Mouse (Mus musculus): ENCODE data around the gene Sepsecs. TPM values are rescaled to one million over a fixed set of nuclear protein-coding genes. Genes with fewer than 3 reads are reported as not detected.

The Sepsecs gene
- polyA plus RNA-seq (2015; fragmentation: Nextera tagmentation; extraction: Ambion mirVana): 4.5 and 5.1 TPM in 2 replicates

DNA sequence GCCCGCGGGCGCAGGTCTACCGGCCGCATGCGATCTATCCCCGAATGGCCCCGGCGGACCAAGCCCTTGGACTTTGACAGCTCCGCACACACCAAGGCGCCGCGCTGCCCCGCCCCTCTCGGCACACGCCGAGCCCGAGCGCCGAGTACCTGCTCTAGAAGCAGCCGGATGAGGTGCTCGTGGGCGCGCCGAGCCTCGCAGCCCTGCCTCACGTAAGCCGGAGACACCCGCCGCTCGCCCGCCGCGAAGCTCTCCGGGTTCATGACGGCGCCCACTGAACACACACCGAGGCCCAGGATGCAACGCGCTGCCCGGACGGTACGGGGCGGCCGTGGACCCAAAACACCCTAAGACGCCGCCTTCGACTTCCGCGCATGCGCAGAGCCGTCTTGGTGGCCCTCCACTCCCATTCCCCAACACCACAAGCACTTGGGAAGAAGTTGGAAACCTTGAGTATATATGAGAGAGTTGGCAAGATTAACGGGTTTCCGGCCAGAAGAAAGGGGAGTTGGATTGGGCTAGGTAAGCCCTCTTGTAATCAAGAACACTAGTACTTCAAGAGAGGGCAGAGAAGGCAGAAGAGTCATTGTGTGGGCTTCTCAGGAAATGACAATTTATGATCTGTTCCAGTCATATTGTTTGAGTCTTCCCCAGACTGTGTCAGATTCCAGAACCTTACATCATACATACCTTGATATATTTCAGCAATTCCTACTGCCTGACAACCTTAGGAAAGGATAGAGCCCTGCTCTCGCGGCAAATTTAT, at the start of gene Sepsecs:
TSS of gene Sepsecs (minus strand) at position 283 of the 766 bp plus-strand sequence.

Other genes starting within 250 kb of the Sepsecs start
- 10.3 and 12.2 TPM in 2 replicates for gene Ccdc149, start 198.2 kb downstream of the Sepsecs start, polyA plus RNA-seq (2015; fragmentation: Nextera tagmentation; extraction: Ambion mirVana)
- 13.8 and 15.4 TPM in 2 replicates for gene Lgi2, start 103.2 kb downstream of the Sepsecs start, polyA plus RNA-seq (2015; fragmentation: Nextera tagmentation; extraction: Ambion mirVana)
- 3.2 and 4.2 TPM in 2 replicates for gene Pi4k2b, start 71.9 kb upstream of the Sepsecs start, polyA plus RNA-seq (2015; fragmentation: Nextera tagmentation; extraction: Ambion mirVana)
- 5.7 and 7.1 TPM in 2 replicates for gene Zcchc4, start 105.7 kb upstream of the Sepsecs start, polyA plus RNA-seq (2015; fragmentation: Nextera tagmentation; extraction: Ambion mirVana)
- gene Anapc4, start 164.3 kb upstream of the Sepsecs start, polyA plus RNA-seq (2015; fragmentation: Nextera tagmentation; extraction: Ambion mirVana): 69.3 and 74.3 TPM in 2 replicates